Mouse (Mus musculus) testis, adult 2 months (tissue): ENCODE measurements at regions not wholly inside any gene's neighbourhood (a gene's known extent, or its start where the extent isn't known, plus 50 kb on each side); places are given as distances from the start of the nearest gene placed in this dataset.

ENCODE experiments used
- CTCF ChIP-seq: fragments of 200-500 bp; IDR thresholded peaks from 2 replicates; pipeline ENCODE4 v1.5.1; 2012; ENCODE audit warnings: low read depth, mild to moderate bottlenecking, inconsistent platforms, low read length, moderate library complexity; ENCODE audit not compliant: control insufficient read depth, insufficient read depth, insufficient replicate concordance
- POLR2A ChIP-seq: fragments of 200-500 bp; IDR thresholded peaks from 2 replicates; pipeline ENCODE4 v1.6.1; 2012; ENCODE audit warnings: low read depth, mild to moderate bottlenecking, inconsistent platforms, low read length, moderate library complexity; ENCODE audit not compliant: control insufficient read depth

GRCm38 (mm10) chr2:45700578-45700977 lies 583.4 kb upstream of the Zeb2 start:
- TF ChIP-seq POLR2A (no peak), CTCF (no peak)
